Mouse (Mus musculus) left cerebral cortex, postnatal 10 days (tissue): Measurements from ENCODE around the gene Vmn1r206. TPM values are rescaled to one million over a fixed set of nuclear protein-coding genes. Genes with fewer than 3 reads are reported as not detected.
"Not testable (repeated sequence)": the region's sequence is repeated elsewhere in the genome, so short reads cannot be mapped to it uniquely, and the experiment has no call there.

Source experiments
- DNase-seq, 2 experiments: peaks; one replicate each; pipeline ENCODE4 v3.0.0; 2021 to 2022; ENCODE audit warnings: low spot score in 2 of 2, mixed read lengths in 1 of 2; ENCODE audit errors: extremely low spot score in 1 of 2
- intact Hi-C: fragments of 180-260 bp; cut with DNase I; formaldehyde crosslinking; loops from one replicate; pipeline ENCODE4 v1.15.1; 2025
- total RNA-seq, 2 experiments: library from RNA; stranded (reverse); gene quantifications; 2 replicates each; pipeline ENCODE4 v1.2.3; 2021

Gene Vmn1r206
- not detected for total RNA-seq

- DNase-seq, intact Hi-C loops: not testable (repeated sequence)
Measured at GRCm38 (mm10) chr13:22624151-22624550, at the start of gene Vmn1r206. Gene Vmn1r206 (minus strand): TSS chr13:22624251.

- intact Hi-C loops: no loop called here
- no peak for DNase-seq
Measured at GRCm38 (mm10) chr13:22592900-22593299, 31.2 kb downstream of the Vmn1r206 start, which contains the start of gene Vmn1r205. Gene Vmn1r205 (minus strand): TSS chr13:22593000.

GRCm38 (mm10) chr13:22583336-22583735 is 40.7 kb downstream of the Vmn1r206 start:
- intact Hi-C loops, DNase-seq: not testable (repeated sequence)

- intact Hi-C loops, DNase-seq: not testable (repeated sequence)
Measured at GRCm38 (mm10) chr13:22574911-22575310, 49.1 kb downstream of the Vmn1r206 start.

Other genes starting within 250 kb of the Vmn1r206 start
- not detected for gene Vmn1r199, start 244.4 kb downstream of the Vmn1r206 start, total RNA-seq
- gene Vmn1r200, start 233.9 kb downstream of the Vmn1r206 start, total RNA-seq: not detected
- gene Vmn1r201, start 152.3 kb downstream of the Vmn1r206 start, total RNA-seq: not detected
- under 1 TPM in 1 of 2 experiments, not detected in 1; 0.06 TPM for gene Vmn1r202, start 118.9 kb downstream of the Vmn1r206 start, total RNA-seq
- under 1 TPM in 1 of 2 experiments, not detected in 1; 0.04 TPM for gene Vmn1r203, start 106.1 kb downstream of the Vmn1r206 start, total RNA-seq
- not detected for gene Vmn1r204, start 71.1 kb downstream of the Vmn1r206 start, total RNA-seq
- not detected for gene Vmn1r205, start 31.3 kb downstream of the Vmn1r206 start, total RNA-seq
- under 1 TPM; 0.10 to 0.15 TPM for gene Vmn1r207-ps, start 105.4 kb upstream of the Vmn1r206 start, total RNA-seq
- not detected for gene Vmn1r208, start 153.1 kb upstream of the Vmn1r206 start, total RNA-seq
- gene Vmn1r209, start 185.4 kb upstream of the Vmn1r206 start, total RNA-seq: under 1 TPM in 1 of 2 experiments, not detected in 1; 0.13 TPM
- not detected for gene Vmn1r210, start 207.1 kb upstream of the Vmn1r206 start, total RNA-seq
- gene Vmn1r211, start 233.3 kb upstream of the Vmn1r206 start, total RNA-seq: not detected